Mouse (Mus musculus): ENCODE results near the gene Ece2. TPM values are rescaled to one million over a fixed set of nuclear protein-coding genes. Genes with fewer than 3 reads are reported as not detected.
"Not testable (repeated sequence)": the region's sequence is repeated elsewhere in the genome, so short reads cannot be mapped to it uniquely, and the experiment has no call there.

The Ece2 gene
- total and polyA plus RNA-seq, 2 experiments from 2014 or later, result 0.26 to 1.5 TPM

DNA sequence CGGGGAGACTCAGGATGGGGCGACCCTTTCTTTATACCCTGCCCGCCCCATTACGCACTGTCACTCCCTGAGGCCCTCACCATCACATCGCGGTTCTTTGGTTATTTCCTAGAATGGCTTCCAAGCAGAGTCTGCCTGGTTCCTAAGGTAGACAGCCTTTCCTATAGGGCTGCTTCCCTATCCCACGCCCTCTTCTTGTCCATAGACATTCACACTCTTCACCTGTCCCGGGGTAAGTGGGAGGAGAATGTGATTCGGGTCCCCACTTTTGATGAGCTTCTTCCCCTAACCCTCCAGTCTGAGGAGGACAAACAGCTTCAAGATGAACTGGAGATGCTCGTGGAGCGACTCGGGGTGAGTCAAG, 22.3 kb downstream of the Ece2 start:
- Histone ChIP-seq H3K36me3 (replicated peaks; ENCODE audit: control insufficient read depth, insufficient read depth, low read length) (peaks cover 26% of the 10 kb centered on the region), H3K27ac (ENCODE audit: low read depth) (0 out of 2 replicates have a peak overlapping the region, but pooled peaks have one; percentile 33), H3K9me3 (replicated peaks; ENCODE audit: control insufficient read depth, low read length) (no peaks in the 10 kb centered on the region), H3K9ac (replicated peaks; ENCODE audit: low read depth, low read length) (peak overlapping the region; percentile 80), H3K27me3 (ENCODE audit: control insufficient read depth, insufficient read depth, low read length) (no peaks in the 10 kb centered on the region), H3K4me2 (ENCODE audit: low read depth, low read length) (peak overlapping the region; percentile 63), H3K4me3 (ENCODE audit: low read depth, low read length) (peak overlapping the region; percentile 81), H3K4me1 (ENCODE audit: control insufficient read depth, insufficient read depth) (peaks cover 15% of the 10 kb centered on the region)
- DNase-seq (ENCODE audit: low spot score), result no peak
- ATAC-seq (ENCODE audit: insufficient read depth, low read depth), result no peak
- 8% methylated on average over 12 of the region's 12 CpGs for WGBS
- TF ChIP-seq EP300 (IDR thresholded peaks at IDR 0.05; ENCODE audit: low read depth) (no peak), CTCF (IDR thresholded peaks at IDR 0.05; ENCODE audit: low read depth) (no peak)

DNA sequence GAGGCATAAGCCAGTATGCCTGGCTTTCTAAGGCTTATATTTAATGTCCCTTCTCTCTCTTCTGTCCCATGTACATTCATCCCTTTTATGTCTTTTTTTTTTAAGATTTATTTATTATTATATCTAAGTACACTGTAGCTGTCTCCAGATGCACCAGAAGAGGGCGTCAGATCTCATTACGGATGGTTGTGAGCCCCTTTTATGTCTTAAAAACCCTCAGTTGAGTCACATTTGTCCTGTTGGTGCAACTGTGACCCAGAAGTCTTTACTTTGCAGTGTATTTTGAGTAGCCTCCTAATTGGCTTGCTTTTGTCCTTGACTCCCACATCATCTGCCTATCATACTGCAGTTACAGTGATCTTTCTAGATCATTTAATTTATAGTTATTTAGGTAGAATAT, 23.7 kb downstream of the Ece2 start:
- no peak overlapping the region for H3K27ac ChIP-seq (ENCODE audit: low read depth)
- DNase-seq (ENCODE audit: low spot score) (no peak), ATAC-seq (ENCODE audit: insufficient read depth, low read depth) (no peak)
- no peak overlapping the region for H3K4me3 ChIP-seq (ENCODE audit: low read depth, low read length)
- TF ChIP-seq CTCF (IDR thresholded peaks at IDR 0.05; ENCODE audit: low read depth) (no peak), EP300 (IDR thresholded peaks at IDR 0.05; ENCODE audit: low read depth) (no peak)
- H3K9ac ChIP-seq (replicated peaks; ENCODE audit: low read depth, low read length), result no peak overlapping the region
- H3K4me1 ChIP-seq (ENCODE audit: control insufficient read depth, insufficient read depth), result peaks cover 15% of the 10 kb centered on the region
- H3K4me2 ChIP-seq (ENCODE audit: low read depth, low read length), result no peak overlapping the region
- WGBS, result 50% methylated on average over 2 of the region's 2 CpGs
- no peaks in the 10 kb centered on the region for H3K27me3 ChIP-seq (ENCODE audit: control insufficient read depth, insufficient read depth, low read length)
- no peaks in the 10 kb centered on the region for H3K9me3 ChIP-seq (replicated peaks; ENCODE audit: control insufficient read depth, low read length)
- H3K36me3 ChIP-seq (replicated peaks; ENCODE audit: control insufficient read depth, insufficient read depth, low read length), result peaks cover 40% of the 10 kb centered on the region

DNA sequence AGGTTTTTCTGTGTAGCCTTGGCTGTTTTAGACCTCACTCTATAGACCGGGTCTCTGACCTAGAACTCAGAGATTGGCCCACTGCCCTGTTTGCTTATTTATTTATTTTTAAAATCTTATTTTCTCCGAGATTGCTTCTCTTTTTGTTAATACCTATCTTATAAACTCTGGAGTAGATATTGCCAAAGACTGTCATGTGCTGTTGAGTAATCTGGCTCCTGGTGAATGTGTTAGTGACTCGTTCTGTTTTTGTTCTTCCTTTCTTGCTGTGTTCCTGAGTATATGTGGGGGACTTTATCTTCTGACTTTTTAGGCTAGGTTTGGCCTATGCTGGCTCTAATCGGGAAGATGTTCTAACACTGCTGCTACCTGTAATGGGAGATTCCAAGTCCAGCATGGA, 28.0 kb downstream of the Ece2 start:
- Histone ChIP-seq H3K36me3 (replicated peaks; ENCODE audit: control insufficient read depth, insufficient read depth, low read length) (peaks cover 84% of the 10 kb centered on the region), H3K9me3 (replicated peaks; ENCODE audit: control insufficient read depth, low read length) (no peaks in the 10 kb centered on the region), H3K27me3 (ENCODE audit: control insufficient read depth, insufficient read depth, low read length) (no peaks in the 10 kb centered on the region), H3K9ac (replicated peaks; ENCODE audit: low read depth, low read length) (no peak overlapping the region), H3K4me1 (ENCODE audit: control insufficient read depth, insufficient read depth) (peaks cover 5% of the 10 kb centered on the region; the same call in 1 of the 2 replicates), H3K4me2 (ENCODE audit: low read depth, low read length) (no peak overlapping the region), H3K27ac (ENCODE audit: low read depth) (no peak overlapping the region), H3K4me3 (ENCODE audit: low read depth, low read length) (no peak overlapping the region)
- no peak for TF ChIP-seq EP300 (IDR thresholded peaks at IDR 0.05; ENCODE audit: low read depth)
- TF ChIP-seq CTCF (IDR thresholded peaks at IDR 0.05; ENCODE audit: low read depth), result no peak
- ATAC-seq (ENCODE audit: insufficient read depth, low read depth) (no peak), DNase-seq (ENCODE audit: low spot score) (no peak)
- WGBS, result 84% methylated on average over 4 of the region's 4 CpGs

DNA sequence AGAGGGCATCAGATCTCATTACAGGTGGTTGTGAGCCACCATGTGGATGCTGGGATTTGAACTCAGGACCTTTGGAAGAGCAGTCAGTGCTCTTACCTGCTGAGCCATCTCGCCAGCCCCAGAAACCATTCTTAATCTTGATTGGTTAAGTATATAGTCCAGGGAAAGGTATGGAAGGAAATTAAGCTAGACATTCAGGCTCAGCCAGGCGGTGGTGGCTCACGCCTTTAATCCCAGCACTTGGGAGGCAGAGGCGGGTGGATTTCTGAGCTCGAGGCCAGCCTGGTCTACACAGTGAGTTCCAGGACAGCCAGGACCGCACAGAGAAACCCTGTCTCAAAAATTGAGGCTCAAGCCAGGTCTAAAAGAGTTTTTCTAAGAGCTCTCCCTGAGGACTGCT, 38.4 kb downstream of the Ece2 start, which contains the start of gene Eif4g1:
Eif4g1 (plus strand) TSS at position 301 of the 400 bp plus-strand sequence.
- H3K9me3 ChIP-seq (replicated peaks; ENCODE audit: control insufficient read depth, low read length); H3K4me3 ChIP-seq (ENCODE audit: low read depth, low read length); H3K4me2 ChIP-seq (ENCODE audit: low read depth, low read length); H3K9ac ChIP-seq (replicated peaks; ENCODE audit: low read depth, low read length); H3K27me3 ChIP-seq (ENCODE audit: control insufficient read depth, insufficient read depth, low read length); H3K27ac ChIP-seq (ENCODE audit: low read depth); ATAC-seq (ENCODE audit: insufficient read depth, low read depth); H3K36me3 ChIP-seq (replicated peaks; ENCODE audit: control insufficient read depth, insufficient read depth, low read length); H3K4me1 ChIP-seq (ENCODE audit: control insufficient read depth, insufficient read depth); DNase-seq (ENCODE audit: low spot score): not testable (repeated sequence)
- 86% methylated on average over 3 of the region's 6 CpGs for WGBS

DNA sequence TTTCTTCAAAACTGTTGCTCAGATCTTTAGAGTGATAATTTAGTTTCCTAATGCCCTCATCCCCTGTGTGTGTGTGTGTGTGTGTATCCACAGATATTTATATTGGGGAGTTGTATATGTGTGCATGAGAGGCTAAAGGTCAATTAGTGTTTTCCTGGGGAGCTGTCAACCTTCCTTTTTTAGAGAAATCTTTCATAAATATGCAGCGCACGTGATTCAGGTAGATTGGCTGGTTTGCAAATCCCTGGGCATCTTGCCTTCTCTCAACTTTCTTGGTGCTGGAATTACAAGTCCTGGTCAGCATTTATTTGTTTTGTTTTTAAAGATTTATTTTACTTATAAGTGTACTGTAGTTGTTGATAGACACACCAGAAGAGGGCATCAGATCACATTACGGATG, 40.7 kb downstream of the Ece2 start:
- DNase-seq (ENCODE audit: low spot score) (no peak), ATAC-seq (ENCODE audit: insufficient read depth, low read depth) (no peak)
- WGBS, result 84% methylated on average over 3 of the region's 3 CpGs
- no peak for TF ChIP-seq EP300 (IDR thresholded peaks at IDR 0.05; ENCODE audit: low read depth)
- TF ChIP-seq CTCF (IDR thresholded peaks at IDR 0.05; ENCODE audit: low read depth), result no peak
- Histone ChIP-seq H3K9ac (replicated peaks; ENCODE audit: low read depth, low read length) (no peak overlapping the region), H3K36me3 (replicated peaks; ENCODE audit: control insufficient read depth, insufficient read depth, low read length) (peaks cover 9% of the 10 kb centered on the region; the same call in 1 of the 2 replicates), H3K27me3 (ENCODE audit: control insufficient read depth, insufficient read depth, low read length) (no peaks in the 10 kb centered on the region), H3K4me3 (ENCODE audit: low read depth, low read length) (no peak overlapping the region), H3K4me1 (ENCODE audit: control insufficient read depth, insufficient read depth) (peaks cover 16% of the 10 kb centered on the region), H3K4me2 (ENCODE audit: low read depth, low read length) (no peak overlapping the region), H3K27ac (ENCODE audit: low read depth) (no peak overlapping the region), H3K9me3 (replicated peaks; ENCODE audit: control insufficient read depth, low read length) (no peaks in the 10 kb centered on the region)

DNA sequence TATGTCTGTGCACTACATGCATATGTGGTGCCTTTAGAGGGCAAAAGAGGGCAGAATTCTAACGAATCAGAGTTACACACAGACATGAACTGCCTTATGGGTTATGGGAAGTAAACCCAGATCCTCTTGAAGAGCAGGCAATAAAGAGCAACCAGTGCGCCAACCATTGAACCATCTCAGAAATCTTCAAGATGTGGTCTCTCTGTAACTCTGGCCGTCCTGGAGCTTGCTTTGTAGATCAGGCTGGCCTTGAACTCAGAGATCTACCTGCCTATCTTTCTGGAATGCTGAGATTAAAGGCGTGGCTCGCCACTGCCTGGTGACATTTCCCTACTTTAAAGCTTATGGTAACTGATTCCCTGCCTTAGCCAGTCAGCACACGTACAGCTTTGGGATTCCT, 42.3 kb downstream of the Ece2 start:
- Histone ChIP-seq H3K9ac (replicated peaks; ENCODE audit: low read depth, low read length) (no peak overlapping the region), H3K27me3 (ENCODE audit: control insufficient read depth, insufficient read depth, low read length) (no peaks in the 10 kb centered on the region), H3K4me3 (ENCODE audit: low read depth, low read length) (peak overlapping the region; percentile 98), H3K36me3 (replicated peaks; ENCODE audit: control insufficient read depth, insufficient read depth, low read length) (peaks cover 25% of the 10 kb centered on the region), H3K4me1 (ENCODE audit: control insufficient read depth, insufficient read depth) (peaks cover 16% of the 10 kb centered on the region), H3K9me3 (replicated peaks; ENCODE audit: control insufficient read depth, low read length) (no peaks in the 10 kb centered on the region), H3K27ac (ENCODE audit: low read depth) (peak overlapping the region; percentile 97; the same call in 1 of the 2 replicates), H3K4me2 (ENCODE audit: low read depth, low read length) (peak overlapping the region; percentile 79)
- DNase-seq (ENCODE audit: low spot score), result no peak
- no peak for ATAC-seq (ENCODE audit: insufficient read depth, low read depth)
- TF ChIP-seq EP300 (IDR thresholded peaks at IDR 0.05; ENCODE audit: low read depth), result no peak
- TF ChIP-seq CTCF (IDR thresholded peaks at IDR 0.05; ENCODE audit: low read depth), result no peak
- WGBS, result 26% methylated on average over 6 of the region's 6 CpGs
